Mouse (Mus musculus) kidney, embryonic 15.5 days (tissue): ENCODE data around the gene Ovca2. TPM values are rescaled to one million over a fixed set of nuclear protein-coding genes. Genes with fewer than 3 reads are reported as not detected.

Source experiments
- ATAC-seq: fragments of 200-750 bp; cut with Nextera tagmentation; replicated peaks from 2 replicates; pipeline ENCODE4 v1.8.0; 2017; ENCODE audit warnings: moderate TSS enrichment; ENCODE audit not compliant: low FRiP score
- H3K27ac ChIP-seq: fragments of 300-500 bp; sonication (generic); 2 replicates; pipeline ENCODE4 v1.5.1; 2015; ENCODE audit warnings: mild to moderate bottlenecking, inconsistent platforms
- H3K27me3 ChIP-seq: fragments of 300-500 bp; sonication (generic); 2 replicates; pipeline ENCODE4 v1.6.1; 2015; ENCODE audit warnings: inconsistent platforms
- H3K36me3 ChIP-seq: fragments of 300-500 bp; sonication (generic); 2 replicates; pipeline ENCODE4 v1.6.1; 2015; ENCODE audit warnings: inconsistent platforms
- H3K4me1 ChIP-seq: fragments of 300-500 bp; sonication (generic); 2 replicates; pipeline ENCODE4 v1.6.1; 2015; ENCODE audit warnings: inconsistent platforms
- H3K4me2 ChIP-seq: fragments of 300-500 bp; sonication (generic); 2 replicates; pipeline ENCODE4 v1.6.1; 2015; ENCODE audit warnings: moderate library complexity, mild to moderate bottlenecking, inconsistent platforms
- H3K4me3 ChIP-seq: fragments of 300-500 bp; sonication (generic); replicated peaks from 2 replicates; pipeline ENCODE4 v1.5.1; 2015; ENCODE audit warnings: mild to moderate bottlenecking, inconsistent platforms
- H3K9ac ChIP-seq: fragments of 300-500 bp; sonication (generic); 2 replicates; pipeline ENCODE4 v1.6.1; 2015; ENCODE audit warnings: mild to moderate bottlenecking, inconsistent platforms
- H3K9me3 ChIP-seq: fragments of 300-500 bp; sonication (generic); replicated peaks from 2 replicates; pipeline ENCODE4 v1.6.1; 2016; ENCODE audit warnings: inconsistent platforms
- WGBS: fragments of 180-500 bp; shearing (Covaris S2); methylation state at CpG from one replicate; pipeline ENCODE4 v1.1.7; 2015; ENCODE audit warnings: mixed read lengths; 5-methylcytosine and 5-hydroxymethylcytosine counted together
- microRNA counts: library from miRNA; unstranded; fragments of <30 nt; microRNA quantifications from one replicate; lab custom pipeline; 2016
- microRNA-seq: library from miRNA; unstranded; fragments of <30 nt; microRNA quantifications from one replicate; pipeline ENCODE4, GENCODE M21; 2016
- polyA plus RNA-seq: library from polyadenylated mRNA; unstranded; fragments of >200 nt; fragmentation: Nextera tagmentation; extraction: Ambion mirVana; gene quantifications from 2 replicates; pipeline ENCODE4 v1.2.1, GENCODE M21; 2015

Gene Ovca2
- polyA plus RNA-seq, 1 experiment from 2014 or later, result 25.3 TPM

DNA sequence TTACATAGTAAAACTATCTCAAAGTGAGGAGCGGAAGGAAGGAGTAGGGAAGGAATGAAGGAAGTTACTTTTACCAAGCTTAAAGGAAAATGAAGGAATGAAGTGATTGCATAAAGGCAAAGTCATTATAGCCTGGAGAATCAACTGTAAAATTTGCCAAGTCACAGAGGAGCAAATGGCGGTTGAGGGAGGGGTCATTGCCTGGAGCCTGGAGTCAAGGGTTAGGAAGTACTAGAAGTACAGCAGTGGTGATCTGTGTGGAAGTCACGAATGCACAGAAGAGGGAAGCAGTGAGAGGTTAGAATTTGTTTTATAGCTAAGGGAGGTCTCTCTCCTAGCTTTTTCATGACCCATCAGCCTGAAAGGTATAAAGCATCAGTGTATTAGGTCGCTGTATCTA is 47.3 kb downstream of the Ovca2 start:
- Histone ChIP-seq H3K27me3 (no peaks in the 10 kb centered on the region), H3K9ac (no peak overlapping the region), H3K36me3 (peaks cover 4% of the 10 kb centered on the region; the same call in 1 of the 2 replicates), H3K4me2 (no peak overlapping the region), H3K4me3 (no peak overlapping the region), H3K27ac (no peak overlapping the region), H3K9me3 (no peaks in the 10 kb centered on the region), H3K4me1 (peaks cover 30% of the 10 kb centered on the region)
- no peak for ATAC-seq
- 67% methylated on average over 4 of the region's 4 CpGs for WGBS

- H3K4me1 ChIP-seq, result peaks cover 16% of the 10 kb centered on the region
- H3K27me3 ChIP-seq, result no peaks in the 10 kb centered on the region
- no peak overlapping the region for H3K4me2 ChIP-seq
- no peak for ATAC-seq
- peaks cover 4% of the 10 kb centered on the region; the same call in 1 of the 2 replicates for H3K36me3 ChIP-seq
- H3K9me3 ChIP-seq, result no peaks in the 10 kb centered on the region
- no peak overlapping the region for H3K9ac ChIP-seq
- WGBS, result 97% methylated on average over 6 of the region's 6 CpGs
- H3K4me3 ChIP-seq, result no peak overlapping the region
- H3K27ac ChIP-seq, result no peak overlapping the region
These were observed 49.2 kb downstream of the Ovca2 start for GRCm38 (mm10) chr11:75129481-75129880.

- H3K4me1 ChIP-seq, result 0 out of 2 replicates have a peak, but pooled peaks cover under 1% of the 10 kb centered on the region
- no peak overlapping the region for H3K4me3 ChIP-seq
- no peak overlapping the region for H3K9ac ChIP-seq
- ATAC-seq, result no peak
- H3K27me3 ChIP-seq, result no peaks in the 10 kb centered on the region
- no peak overlapping the region for H3K27ac ChIP-seq
- 97% methylated on average over 3 of the region's 3 CpGs for WGBS
- H3K36me3 ChIP-seq, result peaks cover 4% of the 10 kb centered on the region; the same call in 1 of the 2 replicates
- no peak overlapping the region for H3K4me2 ChIP-seq
- no peaks in the 10 kb centered on the region for H3K9me3 ChIP-seq
These were observed 52.3 kb downstream of the Ovca2 start for GRCm38 (mm10) chr11:75126384-75126783.

MicroRNA genes within 50 kb of the gene (microRNA counts, 519-probe panel; counts per million panel counts)
- microRNA mmu-miR-132 (lab: Ali Mortazavi, UCI) (2,899 counts per million, percentile 75 among the panel's probes with 10 or more counts), microRNA mmu-miR-212 (lab: Ali Mortazavi, UCI) (31.7 counts per million)

Small RNA genes within 50 kb of the gene (microRNA-seq; reads per million reads assigned to microRNA genes)
- gene Mir132 (411 reads per million, percentile 72 among the genes with 10 or more reads in this experiment), gene Mir212 (41.6 reads per million, percentile 47 among the genes with 10 or more reads in this experiment)

Other genes with a start within 250 kb of the Ovca2 start
- gene Hic1, start 9.3 kb downstream of the Ovca2 start, polyA plus RNA-seq, result 24.3 and 25.9 TPM in 2 replicates
- 24.6 and 26.3 TPM in 2 replicates for gene Dph1, start 12.4 kb upstream of the Ovca2 start, polyA plus RNA-seq
- gene Rtn4rl1, start 14.9 kb upstream of the Ovca2 start, polyA plus RNA-seq, result 3.4 and 3.6 TPM in 2 replicates
- 123 and 128 TPM in 2 replicates for gene Rpa1, start 169.5 kb upstream of the Ovca2 start, polyA plus RNA-seq
- 14.6 and 15.2 TPM in 2 replicates for gene Smyd4, start 169.6 kb upstream of the Ovca2 start, polyA plus RNA-seq
- 129 and 140 TPM in 2 replicates for gene Serpinf1, start 243.9 kb upstream of the Ovca2 start, polyA plus RNA-seq